Mouse (Mus musculus) olfactory bulb, adult 2 months (tissue): ENCODE results near the gene Ahctf1. TPM values are rescaled to one million over a fixed set of nuclear protein-coding genes. Genes with fewer than 3 reads are reported as not detected.
"Not testable (repeated sequence)": the region's sequence is repeated elsewhere in the genome, so short reads cannot be mapped to it uniquely, and the experiment has no call there.

Experiments used
- H3K27ac ChIP-seq: fragments of 200-500 bp; 2 replicates; pipeline ENCODE4 v1.5.1; 2012; ENCODE audit warnings: low read depth, low read length; ENCODE audit not compliant: insufficient read depth
- H3K4me1 ChIP-seq: fragments of 200-500 bp; 2 replicates; pipeline ENCODE4 v1.6.1; 2012; ENCODE audit warnings: low read length; ENCODE audit not compliant: control insufficient read depth, insufficient read depth
- H3K4me3 ChIP-seq: fragments of 200-500 bp; 2 replicates; pipeline ENCODE4 v1.5.1; 2012; ENCODE audit warnings: mild to moderate bottlenecking, low read depth, low read length, moderate library complexity; ENCODE audit not compliant: insufficient read depth
- CTCF ChIP-seq: fragments of 200-500 bp; IDR thresholded peaks from 2 replicates; pipeline ENCODE4 v1.5.1; 2012; ENCODE audit warnings: low read depth, mild to moderate bottlenecking, low read length, moderate library complexity; ENCODE audit not compliant: insufficient read depth
- POLR2A ChIP-seq: fragments of 200-500 bp; IDR thresholded peaks from 2 replicates; pipeline ENCODE4 v1.6.1; 2012; ENCODE audit warnings: mild to moderate bottlenecking, low read depth, low read length, moderate library complexity; ENCODE audit not compliant: insufficient read depth
- WGBS: fragments of 180-500 bp; shearing (Covaris S2); methylation state at CpG from one replicate; pipeline ENCODE4 v1.1.7; 2018; 5-methylcytosine and 5-hydroxymethylcytosine counted together
- polyA plus RNA-seq: library from polyadenylated mRNA; stranded (reverse); fragments of >200 nt; gene quantifications from 2 replicates; pipeline ENCODE4 v1.2.4, GENCODE M21; 2012; ENCODE audit warnings: low replicate concordance; ENCODE audit not compliant: missing spikeins, insufficient read depth, insufficient read length

Ahctf1 gene
- polyA plus RNA-seq, 1 experiment = not detected

DNA sequence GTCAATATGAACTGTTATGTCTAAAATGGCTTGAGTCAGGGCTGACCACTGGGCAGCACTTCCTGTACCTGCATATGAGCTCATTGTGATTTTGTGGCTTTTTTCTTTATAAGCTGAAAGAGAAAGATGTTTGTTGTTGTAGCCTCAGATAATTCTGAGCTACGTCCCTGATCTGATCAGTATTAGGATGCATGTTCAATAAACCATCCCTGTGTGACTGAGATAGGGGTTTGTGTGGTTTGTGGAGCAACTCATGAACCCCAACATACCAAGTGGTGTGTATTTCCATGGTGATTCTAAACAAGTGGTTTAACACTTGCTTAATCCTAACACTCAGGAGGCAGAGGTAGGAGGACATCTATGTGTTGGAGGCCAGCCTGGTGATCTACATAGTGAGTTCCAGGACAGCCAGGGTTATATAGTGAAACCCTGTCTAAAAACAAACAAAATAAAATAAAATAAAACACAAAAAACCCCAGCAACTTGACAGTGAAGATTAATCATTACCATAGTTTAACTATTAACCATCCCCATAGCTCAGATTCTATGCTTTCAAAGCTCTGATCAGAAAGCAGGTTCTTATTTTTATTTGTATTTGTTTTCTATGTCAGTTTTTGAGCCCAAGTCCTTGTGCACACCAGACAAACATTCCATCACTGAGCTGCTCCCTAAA lies 32.4 kb upstream of the Ahctf1 start:
- no peaks in the 10 kb centered on the region for H3K4me1 ChIP-seq
- H3K4me3 ChIP-seq = no peak overlapping the region
- H3K27ac ChIP-seq = no peak overlapping the region
- no peak for TF ChIP-seq CTCF
- no peak for TF ChIP-seq POLR2A
- WGBS = 91% methylated on average over 1 of the region's 1 CpGs

DNA sequence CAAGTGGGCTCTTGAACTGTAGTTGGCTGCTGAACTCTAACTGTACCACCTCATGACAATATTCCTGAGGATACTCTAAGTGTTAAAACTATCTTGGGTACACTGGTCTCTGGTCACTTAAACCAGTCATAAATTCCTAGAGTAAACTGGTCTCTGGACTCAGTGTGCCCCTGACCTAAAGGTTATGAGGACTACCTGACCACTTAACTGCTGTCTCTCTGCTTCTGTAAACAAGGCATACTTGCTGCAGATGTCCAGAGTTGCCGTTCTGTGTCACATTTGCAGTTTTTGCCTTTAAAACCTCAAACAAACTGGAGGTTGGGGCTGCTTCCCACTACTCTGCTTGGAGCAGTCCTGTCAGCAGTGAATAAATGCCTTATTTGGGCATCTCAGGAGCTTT lies 30.1 kb upstream of the Ahctf1 start:
- Histone ChIP-seq H3K4me1 (peaks cover 8% of the 10 kb centered on the region), H3K27ac (no peak overlapping the region), H3K4me3 (no peak overlapping the region)
- WGBS = 100% methylated on average over 1 of the region's 1 CpGs
- no peak for TF ChIP-seq CTCF
- no peak for TF ChIP-seq POLR2A

GRCm38 (mm10) chr1:179832710-179833240 lies 29.3 kb upstream of the Ahctf1 start:
- Histone ChIP-seq H3K27ac (no peak overlapping the region), H3K4me1 (peaks cover 8% of the 10 kb centered on the region), H3K4me3 (no peak overlapping the region)
- 86% methylated on average over 7 of the region's 7 CpGs for WGBS
- TF ChIP-seq POLR2A (no peak), CTCF (no peak)

GRCm38 (mm10) chr1:179828900-179829299 lies 25.4 kb upstream of the Ahctf1 start:
- TF ChIP-seq POLR2A (no peak), CTCF (no peak)
- WGBS = 34% methylated on average over 4 of the region's 4 CpGs
- Histone ChIP-seq H3K27ac (no peak overlapping the region), H3K4me1 (peaks cover 8% of the 10 kb centered on the region), H3K4me3 (no peak overlapping the region)

DNA sequence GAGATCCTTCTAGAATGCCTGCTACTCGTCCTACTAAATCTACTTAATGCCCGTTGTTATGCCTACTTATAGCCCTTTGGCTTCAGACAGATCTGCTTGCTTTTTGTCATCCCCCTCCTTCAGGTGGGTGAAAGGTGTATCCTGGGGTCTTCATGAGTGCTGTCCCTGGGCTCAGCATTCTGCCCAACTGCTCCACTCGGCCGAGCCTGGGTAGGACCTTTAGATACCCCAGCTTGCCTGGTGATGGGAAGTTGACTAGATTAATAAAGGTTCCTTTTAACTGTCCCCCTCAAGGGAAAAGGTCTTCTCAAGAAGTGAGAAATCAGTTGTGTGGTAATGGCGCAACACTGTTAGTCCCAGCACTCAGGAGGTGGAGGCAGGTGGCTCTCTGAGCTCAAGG lies 24.6 kb upstream of the Ahctf1 start:
- 96% methylated on average over 5 of the region's 5 CpGs for WGBS
- peaks cover 8% of the 10 kb centered on the region for H3K4me1 ChIP-seq
- no peak overlapping the region for H3K27ac ChIP-seq
- H3K4me3 ChIP-seq = no peak overlapping the region
- TF ChIP-seq CTCF = no peak
- TF ChIP-seq POLR2A = no peak

DNA sequence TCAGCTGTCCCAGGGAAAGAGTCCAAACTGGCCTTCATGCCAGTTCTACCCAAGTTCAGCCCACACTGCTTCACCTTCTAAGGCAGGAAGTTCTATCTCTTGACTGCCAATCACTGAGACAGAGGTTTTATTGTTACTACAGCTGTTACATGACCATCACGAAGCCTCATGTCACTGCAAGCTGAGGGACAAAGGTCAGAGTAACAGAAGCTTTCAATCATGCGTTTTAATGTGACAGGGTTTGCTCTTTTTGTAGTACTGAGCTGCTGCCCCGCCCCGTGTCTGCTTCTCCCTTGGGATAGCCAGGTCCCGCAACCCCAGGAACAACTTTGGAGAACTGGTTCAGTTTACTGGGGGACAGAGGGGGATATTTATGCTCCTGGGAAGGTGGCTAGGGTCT lies 21.1 kb upstream of the Ahctf1 start:
- no peak overlapping the region for H3K27ac ChIP-seq
- peaks cover 5% of the 10 kb centered on the region for H3K4me1 ChIP-seq
- TF ChIP-seq CTCF (no peak), POLR2A (no peak)
- H3K4me3 ChIP-seq = no peak overlapping the region
- WGBS = 80% methylated on average over 5 of the region's 5 CpGs

- not testable (repeated sequence) for H3K4me1 ChIP-seq, H3K27ac ChIP-seq, H3K4me3 ChIP-seq
- WGBS = 93% methylated on average over 11 of the region's 11 CpGs
Measured at GRCm38 (mm10) chr1:179818490-179819278, 15.2 kb upstream of the Ahctf1 start.

DNA sequence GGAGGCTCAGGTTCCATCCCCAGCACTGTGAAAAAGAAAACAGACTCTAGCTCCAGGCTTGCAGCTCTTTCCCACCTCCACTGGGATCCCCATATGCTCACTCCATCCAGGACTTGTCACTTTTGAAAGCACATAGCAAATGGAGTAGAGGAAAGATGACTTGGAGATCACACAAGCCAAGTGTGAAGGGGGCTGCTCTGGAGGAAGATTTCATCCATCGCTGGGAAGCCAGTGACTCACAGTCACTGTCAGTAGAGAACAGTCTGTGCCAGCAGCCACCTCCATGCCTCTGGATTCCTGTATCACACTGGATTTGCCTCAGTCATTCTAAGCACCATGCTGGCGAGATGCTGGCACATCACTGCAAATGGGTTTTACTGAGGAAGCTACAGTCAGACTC lies 11.1 kb upstream of the Ahctf1 start:
- TF ChIP-seq CTCF (no peak), POLR2A (no peak)
- Histone ChIP-seq H3K4me3 (no peak overlapping the region), H3K27ac (no peak overlapping the region), H3K4me1 (peaks cover 4% of the 10 kb centered on the region)
- WGBS = 51% methylated on average over 2 of the region's 2 CpGs

DNA sequence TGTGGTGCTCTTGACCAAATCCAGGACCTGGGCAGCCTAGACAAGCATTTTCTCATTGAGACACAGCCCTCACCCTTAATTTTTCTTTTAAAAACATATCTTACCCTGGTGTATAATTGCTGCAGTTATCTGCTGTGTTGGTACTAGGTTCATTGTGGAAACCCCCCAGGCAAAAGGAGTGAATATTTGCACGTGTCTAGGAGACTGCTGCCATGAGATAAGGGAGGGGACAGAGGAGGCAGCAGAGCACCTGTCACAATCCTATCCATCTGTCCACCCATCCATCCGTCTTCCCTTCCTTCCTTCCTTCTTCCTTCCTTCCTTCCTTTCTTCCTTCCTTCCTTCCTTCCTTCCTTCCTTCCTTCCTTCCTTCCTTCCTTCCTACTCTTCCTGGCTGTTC lies 9.9 kb upstream of the Ahctf1 start:
- Histone ChIP-seq H3K27ac (no peak overlapping the region), H3K4me1 (peaks cover 4% of the 10 kb centered on the region), H3K4me3 (no peak overlapping the region)
- TF ChIP-seq POLR2A (no peak), CTCF (no peak)
- WGBS = 71% methylated on average over 2 of the region's 2 CpGs

DNA sequence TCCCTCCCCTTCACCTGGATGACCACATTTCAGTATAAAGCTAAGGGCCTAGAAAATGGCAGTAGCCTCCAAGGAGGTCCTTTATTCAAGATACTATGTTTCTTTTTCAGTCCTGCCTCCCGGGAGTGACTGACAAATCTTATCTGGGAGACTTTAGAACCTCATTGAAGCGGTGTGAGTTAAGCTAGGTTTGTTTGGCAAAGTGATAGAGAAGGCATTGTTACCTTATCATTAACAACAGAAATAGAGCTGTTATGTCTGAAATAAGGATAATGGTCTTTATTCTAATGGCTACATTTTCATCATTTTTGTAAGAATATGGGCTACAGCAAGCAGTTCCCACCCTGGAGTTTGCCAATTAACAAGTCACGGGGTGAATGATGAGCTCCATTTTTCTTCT lies 4.8 kb upstream of the Ahctf1 start:
- Histone ChIP-seq H3K4me3 (no peak overlapping the region), H3K4me1 (no peaks in the 10 kb centered on the region), H3K27ac (no peak overlapping the region)
- TF ChIP-seq CTCF (no peak), POLR2A (no peak)
- 85% methylated on average over 3 of the region's 3 CpGs for WGBS
